Mouse (Mus musculus) lung, postnatal 0 days (tissue): ENCODE measurements around the gene Gng8. TPM values are rescaled to one million over a fixed set of nuclear protein-coding genes. Genes with fewer than 3 reads are reported as not detected.

ENCODE experiments used
- ATAC-seq: fragments of 200-750 bp; cut with Nextera tagmentation; 2 replicates; pipeline ENCODE4 v1.8.0; 2017; ENCODE audit warnings: moderate library complexity
- DNase-seq: peaks from one replicate; pipeline ENCODE4 v3.0.0-alpha.2; 2016; ENCODE audit warnings: low spot score
- H3K27ac ChIP-seq: fragments of 300-500 bp; sonication (generic); 2 replicates; pipeline ENCODE4 v1.5.1; 2014; ENCODE audit warnings: antibody characterized with exemption, mild to moderate bottlenecking, low read length, mixed read lengths
- H3K27me3 ChIP-seq: fragments of 300-500 bp; sonication (generic); replicated peaks from 2 replicates; pipeline ENCODE4 v1.6.1; 2014; ENCODE audit warnings: low read length, mixed read lengths; ENCODE audit not compliant: insufficient read depth
- H3K36me3 ChIP-seq: fragments of 300-500 bp; sonication (generic); 2 replicates; pipeline ENCODE4 v1.6.1; 2014; ENCODE audit warnings: low read length, mixed read lengths; ENCODE audit not compliant: insufficient read depth
- H3K4me1 ChIP-seq: fragments of 300-500 bp; sonication (generic); 2 replicates; pipeline ENCODE4 v1.6.1; 2014; ENCODE audit warnings: antibody characterized with exemption, low read depth, low read length, mixed read lengths; ENCODE audit not compliant: insufficient read depth
- H3K4me2 ChIP-seq: fragments of 300-500 bp; sonication (generic); replicated peaks from 2 replicates; pipeline ENCODE4 v1.6.1; 2014; ENCODE audit warnings: low read depth, mild to moderate bottlenecking, low read length, moderate library complexity, mixed read lengths
- H3K4me3 ChIP-seq: fragments of 300-500 bp; sonication (generic); 2 replicates; pipeline ENCODE4 v1.5.1; 2014; ENCODE audit warnings: low read depth, low read length
- H3K9ac ChIP-seq: fragments of 300-500 bp; sonication (generic); replicated peaks from 2 replicates; pipeline ENCODE4 v1.6.1; 2014; ENCODE audit warnings: low read depth, mild to moderate bottlenecking
- H3K9me3 ChIP-seq: fragments of 300-500 bp; sonication (generic); 2 replicates; pipeline ENCODE4 v1.6.1; 2016; ENCODE audit warnings: low read length, mixed read lengths
- CTCF ChIP-seq: IDR thresholded peaks from 2 replicates; pipeline ENCODE4 v1.5.1; 2016; ENCODE audit warnings: antibody characterized with exemption, mild to moderate bottlenecking
- EP300 ChIP-seq: IDR thresholded peaks from 2 replicates; pipeline ENCODE4 v1.6.1; 2016; ENCODE audit warnings: antibody characterized with exemption, mild to moderate bottlenecking, control low read depth
- WGBS: fragments of 180-500 bp; shearing (Covaris S2); extraction: QIAGEN DNeasy Blood & Tissue Kit; methylation state at CpG from one replicate; pipeline ENCODE4 v1.1.7; 2014; 5-methylcytosine and 5-hydroxymethylcytosine counted together
- polyA plus RNA-seq: library from polyadenylated mRNA; unstranded; fragments of >200 nt; fragmentation: Nextera tagmentation; extraction: Ambion mirVana; gene quantifications from 2 replicates; pipeline ENCODE4 v1.2.1, GENCODE M21; 2015

Gng8 gene
- polyA plus RNA-seq, 1 experiment from 2014 or later, result 6.6 TPM

- Histone ChIP-seq H3K36me3 (no peaks in the 10 kb centered on the region), H3K9me3 (no peaks in the 10 kb centered on the region), H3K4me2 (no peak overlapping the region), H3K4me3 (no peak overlapping the region), H3K4me1 (no peaks in the 10 kb centered on the region), H3K27ac (no peak overlapping the region), H3K9ac (no peak overlapping the region), H3K27me3 (peaks cover 10% of the 10 kb centered on the region)
- ATAC-seq (no peak), DNase-seq (no peak)
- TF ChIP-seq CTCF (no peak), EP300 (no peak)
- 59% methylated on average over 57 of the region's 59 CpGs for WGBS
Observed at GRCm38 (mm10) chr7:16885905-16886304, 5.7 kb upstream of the Gng8 start.

GRCm38 (mm10) chr7:16890536-16890935 is 1.1 kb upstream of the Gng8 start:
- Histone ChIP-seq H3K36me3 (no peaks in the 10 kb centered on the region), H3K9ac (no peak overlapping the region), H3K4me3 (no peak overlapping the region), H3K27ac (peak overlapping the region; percentile 66), H3K27me3 (peaks cover 24% of the 10 kb centered on the region), H3K9me3 (no peaks in the 10 kb centered on the region), H3K4me2 (no peak overlapping the region), H3K4me1 (0 out of 2 replicates have a peak, but pooled peaks cover 3% of the 10 kb centered on the region)
- ATAC-seq, result no peak
- TF ChIP-seq CTCF, result no peak
- peak; percentile 54 for DNase-seq
- whole genome bisulfite sequencing, result 35% methylated on average over 6 of the region's 6 CpGs

GRCm38 (mm10) chr7:16890944-16891343 is 642 bp upstream of the Gng8 start:
- no peak overlapping the region for H3K9ac ChIP-seq
- no peaks in the 10 kb centered on the region for H3K9me3 ChIP-seq
- H3K4me2 ChIP-seq, result no peak overlapping the region; the same call in 1 of the 2 replicates
- H3K36me3 ChIP-seq, result no peaks in the 10 kb centered on the region
- 0 out of 2 replicates have a peak, but pooled peaks cover 3% of the 10 kb centered on the region for H3K4me1 ChIP-seq
- WGBS, result 2% methylated on average over 20 of the region's 23 CpGs
- DNase-seq (peak; percentile 93), ATAC-seq (peak; percentile 83)
- no peak overlapping the region for H3K4me3 ChIP-seq
- peak overlapping the region; percentile 69 for H3K27ac ChIP-seq
- H3K27me3 ChIP-seq, result peaks cover 21% of the 10 kb centered on the region
- TF ChIP-seq CTCF (no peak), EP300 (no peak)

DNA sequence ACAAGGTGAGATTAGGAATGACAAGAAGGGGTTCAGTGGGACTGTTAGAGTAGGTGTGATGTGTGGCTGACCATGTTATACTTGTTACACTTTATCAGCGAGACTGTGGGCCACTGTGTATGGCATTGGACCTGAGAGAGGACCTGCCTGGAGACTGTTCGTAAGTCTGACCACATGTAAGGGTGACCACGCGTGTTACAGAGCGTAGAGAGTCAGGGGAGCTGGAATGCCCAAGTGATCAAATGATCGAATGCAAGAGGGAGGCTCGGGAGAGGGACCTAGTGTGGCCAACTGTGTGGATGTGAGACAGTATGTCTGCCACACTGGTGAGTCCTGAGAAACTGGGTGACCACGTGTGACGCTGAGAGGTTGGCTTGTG is 755 bp downstream of the Gng8 start:
- TF ChIP-seq EP300 (no peak), CTCF (no peak)
- 33% methylated on average over 9 of the region's 9 CpGs for WGBS
- Histone ChIP-seq H3K4me3 (no peak overlapping the region), H3K27ac (no peak overlapping the region), H3K27me3 (peaks cover 15% of the 10 kb centered on the region), H3K9me3 (no peaks in the 10 kb centered on the region), H3K4me2 (no peak overlapping the region), H3K36me3 (no peaks in the 10 kb centered on the region), H3K9ac (no peak overlapping the region), H3K4me1 (0 out of 2 replicates have a peak, but pooled peaks cover 3% of the 10 kb centered on the region)
- no peak for DNase-seq
- no peak for ATAC-seq

GRCm38 (mm10) chr7:16893612-16894011 is 2.0 kb downstream of the Gng8 start:
- 14% methylated on average over 6 of the region's 6 CpGs for WGBS
- no peak overlapping the region for H3K4me2 ChIP-seq

GRCm38 (mm10) chr7:16894279-16894678 is 2.7 kb downstream of the Gng8 start:
- H3K27ac ChIP-seq, result no peak overlapping the region
- H3K9ac ChIP-seq, result no peak overlapping the region
- TF ChIP-seq EP300 (no peak), CTCF (no peak)
- no peak overlapping the region for H3K4me3 ChIP-seq
- 0 out of 2 replicates have a peak, but pooled peaks cover 3% of the 10 kb centered on the region for H3K4me1 ChIP-seq
- ATAC-seq (no peak), DNase-seq (no peak)
- no peaks in the 10 kb centered on the region for H3K9me3 ChIP-seq
- H3K4me2 ChIP-seq, result no peak overlapping the region
- WGBS, result 11% methylated on average over 4 of the region's 4 CpGs
- no peaks in the 10 kb centered on the region for H3K36me3 ChIP-seq
- peaks cover 15% of the 10 kb centered on the region for H3K27me3 ChIP-seq

More at GRCm38 (mm10) chr7:16893612-16894011, 2.0 kb downstream of the Gng8 start:
- no peak for TF ChIP-seq EP300
- TF ChIP-seq CTCF, result no peak
- Histone ChIP-seq H3K27me3 (peaks cover 15% of the 10 kb centered on the region), H3K9me3 (no peaks in the 10 kb centered on the region), H3K36me3 (no peaks in the 10 kb centered on the region), H3K27ac (no peak overlapping the region), H3K9ac (no peak overlapping the region), H3K4me1 (0 out of 2 replicates have a peak, but pooled peaks cover 3% of the 10 kb centered on the region), H3K4me3 (no peak overlapping the region)
- no peak for ATAC-seq
- DNase-seq, result no peak

DNA sequence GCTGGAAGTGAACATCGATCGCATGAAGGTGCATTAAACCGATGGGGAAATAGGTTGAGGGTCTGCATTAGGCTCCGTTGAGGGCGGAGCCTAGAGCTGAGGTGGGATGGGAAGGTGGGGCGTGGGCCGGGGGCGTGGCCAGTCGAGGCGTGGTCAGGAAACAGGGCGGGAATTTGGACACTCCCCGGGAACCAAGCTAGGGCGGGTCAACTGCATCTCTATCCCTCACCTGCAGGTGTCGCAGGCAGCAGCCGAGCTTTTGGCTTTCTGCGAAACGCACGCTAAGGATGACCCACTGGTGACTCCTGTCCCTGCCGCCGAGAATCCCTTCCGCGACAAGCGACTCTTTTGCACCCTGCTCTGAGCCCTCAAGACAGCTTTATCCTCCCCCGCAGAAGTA is 3.4 kb downstream of the Gng8 start:
- DNase-seq (peak; percentile 82), ATAC-seq (peak; percentile 14; the same call in 1 of the 2 replicates)
- H3K36me3 ChIP-seq, result no peaks in the 10 kb centered on the region
- 0 out of 2 replicates have a peak, but pooled peaks cover 3% of the 10 kb centered on the region for H3K4me1 ChIP-seq
- H3K27me3 ChIP-seq, result peaks cover 15% of the 10 kb centered on the region
- no peak overlapping the region for H3K27ac ChIP-seq
- H3K9me3 ChIP-seq, result no peaks in the 10 kb centered on the region
- H3K4me3 ChIP-seq, result no peak overlapping the region
- H3K4me2 ChIP-seq, result peak overlapping the region; percentile 27
- 1% methylated on average over 24 of the region's 24 CpGs for WGBS
- no peak for TF ChIP-seq EP300
- TF ChIP-seq CTCF, result peak; percentile 91
- no peak overlapping the region for H3K9ac ChIP-seq
